Mouse (Mus musculus): ENCODE measurements around the gene Eif5a2.

Eif5a2 gene

DNA sequence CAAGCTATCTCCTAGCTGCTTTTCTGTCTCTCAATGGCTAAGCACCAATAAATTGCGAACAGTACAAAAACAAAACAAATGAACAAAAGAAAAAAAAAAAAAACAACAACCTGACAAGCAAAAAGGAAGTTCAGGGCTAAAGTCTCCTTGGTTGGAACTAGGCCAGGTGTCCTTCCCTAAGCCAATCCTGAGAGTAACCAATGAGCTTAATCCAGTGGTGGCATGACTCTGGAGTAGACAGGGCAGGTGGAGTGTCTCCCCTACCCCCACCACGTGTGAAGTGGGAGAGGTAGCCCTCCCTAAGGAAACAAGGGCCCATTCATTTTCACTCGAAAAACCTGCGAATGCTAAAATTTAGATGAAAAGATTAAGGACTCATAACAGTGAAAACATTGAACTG is 30.4 kb downstream of the Eif5a2 start:
- DNase-seq (ENCODE audit: low spot score) = no peak

DNA sequence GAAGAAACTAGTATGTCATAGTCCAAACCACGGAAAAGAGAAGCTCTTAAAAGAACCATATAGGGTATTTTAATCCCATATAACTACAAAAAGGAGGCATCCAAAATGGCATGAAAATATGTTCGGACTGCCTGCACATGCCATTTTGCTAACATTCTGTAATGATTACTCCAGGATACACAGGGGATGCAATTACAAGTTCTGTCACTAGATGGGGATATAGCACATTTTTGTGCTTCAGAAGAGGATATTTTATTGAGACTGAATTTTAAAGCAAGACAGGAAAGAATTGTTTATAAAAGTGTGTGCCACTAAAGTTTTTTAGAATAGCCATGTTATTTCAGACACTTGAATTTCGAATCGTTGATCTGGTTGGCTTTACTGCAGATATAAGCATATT is 33.3 kb downstream of the Eif5a2 start:
- no peak for DNase-seq (ENCODE audit: low spot score)

DNA sequence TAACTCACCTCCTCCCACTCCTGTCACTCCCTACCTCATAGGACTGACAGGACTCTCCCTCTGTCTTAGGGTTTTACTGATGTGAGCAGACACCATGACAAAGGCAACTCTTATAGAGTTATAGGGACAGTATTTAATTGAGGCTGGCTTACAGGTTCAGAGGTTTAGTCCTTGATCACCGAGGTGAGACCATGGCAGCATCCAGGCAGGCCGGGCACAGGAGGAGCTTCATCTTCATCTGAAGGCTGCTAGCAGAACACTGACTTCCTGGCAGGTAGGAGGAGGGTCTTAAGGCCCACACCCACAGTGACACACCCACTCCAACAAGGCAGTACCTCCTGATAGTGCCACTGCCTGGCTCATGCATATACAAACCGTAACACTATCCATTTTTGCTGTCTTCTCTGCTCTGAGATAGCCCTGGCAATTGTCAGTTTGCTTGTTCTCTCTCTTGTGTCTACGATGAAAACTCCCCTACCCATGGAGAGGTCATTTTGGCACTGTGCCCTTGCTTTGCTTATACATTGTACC is 35.0 kb downstream of the Eif5a2 start:
- DNase-seq (ENCODE audit: low spot score) = no peak

DNA sequence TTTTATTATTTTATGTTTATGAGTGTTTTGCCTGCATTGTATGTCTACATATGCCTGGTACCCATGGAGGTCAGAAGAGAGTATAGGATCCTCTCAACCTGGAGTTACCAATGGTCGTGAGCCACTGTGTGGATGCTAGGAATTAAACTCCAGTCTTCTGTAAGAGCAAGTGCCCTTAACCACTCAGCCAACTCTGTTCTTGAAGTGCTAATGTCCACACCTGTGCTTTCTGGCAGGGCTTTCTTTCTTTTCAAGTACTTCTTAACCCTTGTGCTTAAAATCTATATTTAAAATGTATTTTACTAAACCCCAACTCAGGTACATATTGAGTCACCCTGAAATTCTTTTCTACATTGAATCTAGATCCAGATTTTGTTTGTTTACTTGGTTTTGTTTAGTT is 45.2 kb downstream of the Eif5a2 start:
- no peak for DNase-seq (ENCODE audit: low spot score)

DNA sequence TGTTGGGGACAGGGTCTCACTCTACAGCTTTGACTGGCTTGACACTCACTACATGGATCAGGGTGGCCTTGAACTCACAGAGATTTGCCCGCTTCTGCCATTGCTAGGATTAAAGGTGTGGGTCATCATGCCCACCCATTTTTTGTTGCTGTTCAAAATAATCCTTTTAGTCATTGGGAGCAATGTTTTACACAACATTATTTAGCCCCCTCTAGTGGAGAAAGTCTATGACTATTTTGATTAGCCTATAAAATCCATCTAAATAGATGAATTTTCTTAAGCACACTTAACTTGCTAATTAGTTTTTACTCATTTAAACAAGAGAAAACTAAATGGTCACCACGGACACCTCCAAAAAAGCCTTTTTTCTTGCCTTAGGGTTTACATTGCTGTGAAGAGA is 46.5 kb downstream of the Eif5a2 start:
- DNase-seq (ENCODE audit: low spot score) = no peak

DNA sequence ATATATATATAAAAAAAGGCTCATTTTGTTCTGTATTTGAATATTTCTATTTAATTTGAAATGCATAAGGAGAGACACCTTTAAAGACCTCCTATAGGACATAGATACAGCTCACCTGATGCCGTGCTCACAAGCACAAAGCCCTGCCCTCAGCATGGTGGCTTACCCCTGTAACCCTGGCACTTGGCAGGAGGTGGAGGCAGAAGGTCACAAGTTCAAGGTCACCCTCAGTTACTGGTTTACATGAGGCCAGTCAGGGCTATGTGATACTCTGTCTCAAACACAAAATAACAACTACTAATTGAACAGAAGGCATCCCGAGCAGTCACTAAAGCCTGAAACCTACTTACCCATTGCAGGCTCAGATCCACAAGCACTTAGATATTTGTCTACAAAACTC is 48.4 kb downstream of the Eif5a2 start:
- DNase-seq (ENCODE audit: low spot score) = no peak

DNA sequence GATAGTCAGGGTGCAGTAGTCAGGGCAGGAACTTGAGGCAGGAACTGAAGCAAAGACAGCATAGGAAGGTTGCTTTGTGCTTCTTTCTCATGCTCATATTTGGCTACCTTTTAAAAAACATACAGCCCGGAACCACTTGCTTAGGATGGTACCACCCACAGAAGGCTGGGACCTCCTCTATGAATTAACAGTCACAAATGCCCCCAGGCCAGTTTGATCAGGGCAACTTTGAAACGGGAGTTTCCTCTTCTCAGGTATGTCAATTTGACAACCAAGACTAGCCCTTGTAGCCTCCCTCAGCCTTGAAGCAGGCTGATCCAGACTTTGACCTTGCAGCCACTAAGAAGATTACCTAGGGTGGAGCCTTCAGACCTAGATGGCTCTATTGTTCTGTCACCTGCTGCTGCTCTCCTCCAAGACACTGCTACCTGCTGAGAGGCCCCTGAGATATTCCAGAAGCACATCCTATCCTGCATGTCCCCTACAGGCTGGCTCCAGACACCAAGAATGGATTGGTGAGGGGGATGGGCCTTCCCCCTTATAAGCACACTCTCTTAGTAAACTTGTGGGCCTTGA is 55.8 kb downstream of the Eif5a2 start:
- no peak for DNase-seq (ENCODE audit: low spot score)

DNA sequence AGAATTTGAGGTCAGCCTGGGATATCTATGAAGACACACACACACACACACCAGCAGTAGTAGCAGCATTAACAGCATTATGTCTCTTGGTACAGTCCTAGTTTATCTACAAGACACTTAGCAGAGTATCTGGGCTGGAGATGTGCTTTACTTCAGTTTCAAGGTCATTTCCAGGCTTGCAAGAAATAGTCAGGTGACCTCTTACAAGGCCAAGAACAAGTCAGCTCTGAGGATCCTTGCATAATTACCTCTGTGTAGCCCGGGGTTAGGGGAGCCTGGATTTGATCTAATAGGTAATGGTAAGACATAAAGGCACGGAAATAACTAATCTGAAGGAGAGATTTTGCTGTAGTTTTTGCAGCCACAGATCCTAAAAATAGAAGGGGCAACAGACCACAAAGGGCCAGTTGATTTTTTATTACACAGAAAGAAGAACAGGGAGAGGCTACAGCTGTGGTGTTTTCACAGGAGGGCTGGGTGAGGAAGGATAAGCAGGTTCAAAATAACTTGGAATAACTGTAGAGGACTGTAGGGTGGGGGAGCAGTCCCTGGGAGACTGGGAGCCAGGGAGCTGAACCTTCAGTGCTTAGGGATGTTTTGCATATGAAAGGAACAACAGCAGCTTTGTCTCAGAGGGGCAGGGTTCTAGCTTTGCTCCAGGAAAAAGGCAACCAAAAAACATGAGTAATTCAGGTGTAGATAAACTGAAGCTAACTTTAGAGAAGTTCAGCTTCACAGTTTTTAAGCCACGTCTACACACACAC is 61.0 kb downstream of the Eif5a2 start:
- no peak for DNase-seq (ENCODE audit: low spot score)

DNA sequence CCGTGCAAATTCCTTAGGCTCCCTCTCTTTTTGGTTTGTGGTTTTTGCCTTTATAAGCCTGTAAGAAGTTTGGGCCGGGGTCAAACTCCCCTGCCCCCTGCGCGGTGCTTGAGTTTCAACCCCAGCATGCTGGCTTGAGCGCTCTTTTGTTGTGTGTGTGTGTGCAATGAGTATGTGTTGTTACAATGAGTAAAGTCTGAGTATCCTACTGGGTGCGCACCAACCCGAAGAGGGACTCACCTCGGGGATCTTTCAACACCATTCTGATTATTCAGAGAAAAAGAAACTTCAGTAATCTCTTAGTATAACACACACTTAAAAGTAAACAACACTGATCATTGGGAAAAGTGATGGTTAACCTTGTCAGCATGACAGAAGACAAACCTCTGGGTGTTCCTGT is 62.2 kb downstream of the Eif5a2 start:
- no peak for DNase-seq (ENCODE audit: low spot score)

DNA sequence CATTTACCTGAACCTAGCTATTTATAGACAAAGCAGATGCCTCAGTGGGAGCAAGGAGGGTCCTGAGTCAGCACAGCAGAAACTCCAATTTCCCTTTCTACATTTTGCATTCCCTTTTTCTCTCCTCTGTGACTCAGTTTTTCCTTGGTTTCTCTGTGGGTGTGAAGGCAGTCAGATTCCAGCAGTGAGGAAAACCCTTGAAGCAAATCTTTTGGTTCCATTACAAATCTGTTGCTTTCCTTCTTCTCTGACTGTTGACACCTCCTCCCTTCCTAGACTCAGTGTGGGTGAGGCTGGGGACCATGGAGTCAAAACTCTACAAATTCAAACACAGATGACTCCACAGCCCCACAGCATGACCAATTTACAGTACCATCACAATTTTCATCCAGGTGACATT is 66.0 kb downstream of the Eif5a2 start:
- DNase-seq (ENCODE audit: low spot score) = no peak

Measured in spleen, adult 12 weeks (tissue).